Mouse (Mus musculus): Measurements from ENCODE around the gene Sp6.

Sp6 gene

GRCm38 (mm10) chr11:97013121-97013670 is at the start of gene Sp6:
Gene Sp6, plus strand, starts transcription at chr11:97013394.
- in situ Hi-C loops (cut with MboI, MseI), result loop anchor here (25.0 kb wide), 1 partner anchor 1151 kb away; no protein-coding TSS in a partner anchor

GRCm38 (mm10) chr11:96963580-96963979 is 49.6 kb upstream of the Sp6 start:
- in situ Hi-C loops (cut with MboI, MseI), result no loop called here

- in situ Hi-C loops (cut with MboI, MseI), result no loop called here
These were observed 47.0 kb upstream of the Sp6 start for GRCm38 (mm10) chr11:96966172-96966571.

GRCm38 (mm10) chr11:96966914-96967543 is 46.2 kb upstream of the Sp6 start:
- in situ Hi-C loops (cut with MboI, MseI), result no loop called here

GRCm38 (mm10) chr11:96967544-96968269 is 45.5 kb upstream of the Sp6 start:
- in situ Hi-C loops (cut with MboI, MseI), result no loop called here

- in situ Hi-C loops (cut with MboI, MseI), result no loop called here
These were observed 44.7 kb upstream of the Sp6 start for GRCm38 (mm10) chr11:96968476-96968875.

- in situ Hi-C loops (cut with MboI, MseI), result no loop called here
These were observed 43.9 kb upstream of the Sp6 start for GRCm38 (mm10) chr11:96969280-96969722.

GRCm38 (mm10) chr11:96969746-96970145 is 43.4 kb upstream of the Sp6 start:
- in situ Hi-C loops (cut with MboI, MseI), result no loop called here

- in situ Hi-C loops (cut with MboI, MseI), result no loop called here
These were observed 42.9 kb upstream of the Sp6 start for GRCm38 (mm10) chr11:96970341-96970740.

GRCm38 (mm10) chr11:96972906-96973305 is 40.3 kb upstream of the Sp6 start:
- in situ Hi-C loops (cut with MboI, MseI), result no loop called here

GRCm38 (mm10) chr11:96973426-96973964 is 39.7 kb upstream of the Sp6 start:
- in situ Hi-C loops (cut with MboI, MseI), result no loop called here

- in situ Hi-C loops (cut with MboI, MseI), result no loop called here
These were observed 38.4 kb upstream of the Sp6 start for GRCm38 (mm10) chr11:96974813-96975212.

- in situ Hi-C loops (cut with MboI, MseI), result no loop called here
These were observed 37.4 kb upstream of the Sp6 start for GRCm38 (mm10) chr11:96975511-96976378.

GRCm38 (mm10) chr11:96976379-96976687 is 36.9 kb upstream of the Sp6 start:
- in situ Hi-C loops (cut with MboI, MseI), result no loop called here

GRCm38 (mm10) chr11:96976911-96977591 is 36.1 kb upstream of the Sp6 start:
- in situ Hi-C loops (cut with MboI, MseI), result no loop called here

- in situ Hi-C loops (cut with MboI, MseI), result no loop called here
These were observed 35.4 kb upstream of the Sp6 start for GRCm38 (mm10) chr11:96977606-96978400.

- in situ Hi-C loops (cut with MboI, MseI), result no loop called here
These were observed 34.6 kb upstream of the Sp6 start for GRCm38 (mm10) chr11:96978401-96979246.

GRCm38 (mm10) chr11:96979329-96979728 is 33.9 kb upstream of the Sp6 start:
- in situ Hi-C loops (cut with MboI, MseI), result no loop called here

- in situ Hi-C loops (cut with MboI, MseI), result no loop called here
These were observed 33.2 kb upstream of the Sp6 start for GRCm38 (mm10) chr11:96980021-96980420.

Measured in regulatory T cell (primary cell).